Mouse (Mus musculus): ENCODE results near the gene Ube2g1. TPM values are rescaled to one million over a fixed set of nuclear protein-coding genes. Genes with fewer than 3 reads are reported as not detected.
"Not testable (repeated sequence)": the region's sequence is repeated elsewhere in the genome, so short reads cannot be mapped to it uniquely, and the experiment has no call there.

Gene Ube2g1
- polyA plus RNA-seq, 1 experiment from 2014 or later = 69.8 TPM

GRCm38 (mm10) chr11:72696368-72696971, 89.4 kb downstream of the Ube2g1 start:
- 91% methylated on average over 2 of the region's 2 CpGs for WGBS
- Histone ChIP-seq H3K4me3 (replicated peaks) (no peak overlapping the region), H3K36me3 (peaks cover 17% of the 10 kb centered on the region)

GRCm38 (mm10) chr11:72697323-72697722, 90.2 kb downstream of the Ube2g1 start:
- no peak overlapping the region for H3K27ac ChIP-seq
- H3K4me2 ChIP-seq = no peak overlapping the region
- H3K27me3 ChIP-seq = no peaks in the 10 kb centered on the region
- H3K9me3 ChIP-seq (replicated peaks) = no peaks in the 10 kb centered on the region
- no peak for ATAC-seq (replicated peaks; ENCODE audit: low FRiP score)
- H3K4me1 ChIP-seq = peaks cover 8% of the 10 kb centered on the region
- no peak overlapping the region for H3K9ac ChIP-seq
- H3K36me3 ChIP-seq = peaks cover 21% of the 10 kb centered on the region
- no peak overlapping the region for H3K4me3 ChIP-seq (replicated peaks)

More at GRCm38 (mm10) chr11:72696368-72696971, 89.4 kb downstream of the Ube2g1 start:
- ATAC-seq (replicated peaks; ENCODE audit: low FRiP score) = no peak
- H3K9ac ChIP-seq = no peak overlapping the region
- no peaks in the 10 kb centered on the region for H3K9me3 ChIP-seq (replicated peaks)
- peaks cover 15% of the 10 kb centered on the region for H3K4me1 ChIP-seq
- no peak overlapping the region for H3K4me2 ChIP-seq
- no peaks in the 10 kb centered on the region for H3K27me3 ChIP-seq
- no peak overlapping the region for H3K27ac ChIP-seq

- ATAC-seq (replicated peaks; ENCODE audit: low FRiP score); H3K9ac ChIP-seq; H3K27me3 ChIP-seq; H3K4me1 ChIP-seq; H3K4me3 ChIP-seq (replicated peaks); H3K4me2 ChIP-seq; H3K9me3 ChIP-seq (replicated peaks); H3K27ac ChIP-seq: not testable (repeated sequence)
- WGBS = 94% methylated on average over 2 of the region's 2 CpGs
- peaks cover 14% of the 10 kb centered on the region; the same call in 1 of the 2 replicates for H3K36me3 ChIP-seq
Observed at GRCm38 (mm10) chr11:72705111-72705510, 98.0 kb downstream of the Ube2g1 start.

GRCm38 (mm10) chr11:72712721-72713120, 105.6 kb downstream of the Ube2g1 start:
- ATAC-seq (replicated peaks; ENCODE audit: low FRiP score) = no peak
- H3K9ac ChIP-seq = no peak overlapping the region
- H3K4me1 ChIP-seq = no peaks in the 10 kb centered on the region
- no peak overlapping the region for H3K4me3 ChIP-seq (replicated peaks)
- peaks cover 45% of the 10 kb centered on the region for H3K36me3 ChIP-seq
- no peaks in the 10 kb centered on the region for H3K9me3 ChIP-seq (replicated peaks)
- H3K27ac ChIP-seq = no peak overlapping the region
- H3K27me3 ChIP-seq = no peaks in the 10 kb centered on the region
- H3K4me2 ChIP-seq = no peak overlapping the region
- WGBS = 88% methylated on average over 5 of the region's 5 CpGs

GRCm38 (mm10) chr11:72718161-72718560, 111.1 kb downstream of the Ube2g1 start:
- no peaks in the 10 kb centered on the region for H3K27me3 ChIP-seq
- H3K4me3 ChIP-seq (replicated peaks) = no peak overlapping the region
- H3K4me2 ChIP-seq = no peak overlapping the region
- no peak overlapping the region for H3K27ac ChIP-seq
- 89% methylated on average over 3 of the region's 3 CpGs for WGBS
- ATAC-seq (replicated peaks; ENCODE audit: low FRiP score) = no peak
- no peaks in the 10 kb centered on the region for H3K9me3 ChIP-seq (replicated peaks)
- no peak overlapping the region for H3K9ac ChIP-seq
- no peaks in the 10 kb centered on the region for H3K4me1 ChIP-seq
- peaks cover 49% of the 10 kb centered on the region for H3K36me3 ChIP-seq

- no peak overlapping the region for H3K4me2 ChIP-seq
- no peak overlapping the region for H3K27ac ChIP-seq
- ATAC-seq (replicated peaks; ENCODE audit: low FRiP score) = no peak
- H3K36me3 ChIP-seq = peaks cover 31% of the 10 kb centered on the region
- H3K9me3 ChIP-seq (replicated peaks) = no peaks in the 10 kb centered on the region
- H3K27me3 ChIP-seq = no peaks in the 10 kb centered on the region
- H3K4me3 ChIP-seq (replicated peaks) = no peak overlapping the region
- WGBS = 55% methylated on average over 2 of the region's 2 CpGs
- no peaks in the 10 kb centered on the region for H3K4me1 ChIP-seq
- H3K9ac ChIP-seq = no peak overlapping the region
Observed at GRCm38 (mm10) chr11:72723165-72723564, 116.1 kb downstream of the Ube2g1 start.

GRCm38 (mm10) chr11:72723871-72724270, 116.8 kb downstream of the Ube2g1 start:
- Histone ChIP-seq H3K9ac (no peak overlapping the region), H3K27me3 (no peaks in the 10 kb centered on the region), H3K4me3 (replicated peaks) (no peak overlapping the region), H3K9me3 (replicated peaks) (no peaks in the 10 kb centered on the region), H3K27ac (no peak overlapping the region), H3K36me3 (peaks cover 38% of the 10 kb centered on the region), H3K4me1 (no peaks in the 10 kb centered on the region), H3K4me2 (no peak overlapping the region)
- ATAC-seq (replicated peaks; ENCODE audit: low FRiP score) = no peak

GRCm38 (mm10) chr11:72726023-72726422, 118.9 kb downstream of the Ube2g1 start:
- H3K27ac ChIP-seq = no peak overlapping the region
- no peak overlapping the region for H3K4me2 ChIP-seq
- H3K9ac ChIP-seq = no peak overlapping the region
- ATAC-seq (replicated peaks; ENCODE audit: low FRiP score) = no peak
- no peak overlapping the region for H3K4me3 ChIP-seq (replicated peaks)
- H3K4me1 ChIP-seq = no peaks in the 10 kb centered on the region
- no peaks in the 10 kb centered on the region for H3K9me3 ChIP-seq (replicated peaks)
- H3K27me3 ChIP-seq = no peaks in the 10 kb centered on the region
- peaks cover 54% of the 10 kb centered on the region for H3K36me3 ChIP-seq

- no peak for ATAC-seq (replicated peaks; ENCODE audit: low FRiP score)
- no peak overlapping the region for H3K27ac ChIP-seq
- peaks cover 83% of the 10 kb centered on the region for H3K36me3 ChIP-seq
- no peaks in the 10 kb centered on the region for H3K9me3 ChIP-seq (replicated peaks)
- H3K4me3 ChIP-seq (replicated peaks) = no peak overlapping the region
- H3K4me1 ChIP-seq = no peaks in the 10 kb centered on the region
- no peaks in the 10 kb centered on the region for H3K27me3 ChIP-seq
- WGBS = 91% methylated on average over 3 of the region's 3 CpGs
- H3K4me2 ChIP-seq = no peak overlapping the region
- no peak overlapping the region for H3K9ac ChIP-seq
Observed at GRCm38 (mm10) chr11:72733736-72734135, 126.7 kb downstream of the Ube2g1 start.

GRCm38 (mm10) chr11:72734840-72735518, 127.9 kb downstream of the Ube2g1 start:
- Histone ChIP-seq H3K4me1 (no peaks in the 10 kb centered on the region), H3K9me3 (replicated peaks) (no peaks in the 10 kb centered on the region), H3K27ac (no peak overlapping the region), H3K36me3 (peaks cover 82% of the 10 kb centered on the region), H3K4me3 (replicated peaks) (no peak overlapping the region), H3K4me2 (no peak overlapping the region), H3K27me3 (no peaks in the 10 kb centered on the region), H3K9ac (no peak overlapping the region)
- 69% methylated on average over 4 of the region's 4 CpGs for WGBS
- no peak for ATAC-seq (replicated peaks; ENCODE audit: low FRiP score)

- peaks cover 82% of the 10 kb centered on the region for H3K36me3 ChIP-seq
- WGBS = 91% methylated on average over 2 of the region's 2 CpGs
Observed at GRCm38 (mm10) chr11:72735519-72735860, 128.4 kb downstream of the Ube2g1 start.

More at GRCm38 (mm10) chr11:72735519-72735860, 128.4 kb downstream of the Ube2g1 start:
- Histone ChIP-seq H3K27ac (no peak overlapping the region), H3K4me1 (no peaks in the 10 kb centered on the region), H3K4me2 (no peak overlapping the region), H3K27me3 (no peaks in the 10 kb centered on the region), H3K9ac (no peak overlapping the region), H3K9me3 (replicated peaks) (no peaks in the 10 kb centered on the region), H3K4me3 (replicated peaks) (no peak overlapping the region)
- ATAC-seq (replicated peaks; ENCODE audit: low FRiP score) = no peak

Measured in kidney, embryonic 15.5 days (tissue).